Comparison of ENCODE assay signal across 1 mouse cellular context in the genomic region with DNA sequence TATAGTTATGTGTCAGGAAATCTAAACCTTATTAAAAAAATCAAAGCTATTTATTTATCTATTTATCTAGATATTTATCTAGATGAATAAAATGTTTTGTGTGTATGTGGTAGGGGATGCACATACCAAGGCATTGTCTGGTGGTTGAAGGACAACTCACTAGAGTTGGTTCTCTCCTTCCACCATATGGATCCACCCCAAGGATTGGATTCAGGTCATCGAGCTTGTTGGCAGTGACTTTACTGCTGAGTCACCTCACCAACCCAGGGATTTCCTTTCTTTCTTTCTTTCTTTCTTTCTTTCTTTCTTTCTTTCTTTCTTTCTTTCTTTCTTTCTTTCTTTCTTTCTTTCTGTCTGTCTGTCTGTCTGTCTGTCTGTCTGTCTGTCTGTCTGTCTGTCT. TPM values are rescaled to one million over a fixed set of nuclear protein-coding genes. Genes with fewer than 3 reads are reported as not detected.
"Had no signal": no experiment of that assay in that cellular context is flagged by ENCODE, and none has a peak within 500 bp of the region (broad histone marks: within the 10 kb centered on the region; RNA-seq: fewer than 3 reads in every experiment).

No protein-coding gene starts in this region.

RNA-seq across cellular contexts. Expression of a gene that starts 40.3 kb away (rescaled TPM):
- polyA plus RNA-seq: testis, adult 2 months had no signal
